Comparison of ENCODE assay signal across 30 mouse cellular contexts in genomic region chr2:51049101-51049833, GRCm38 (mm10).
DNase-seq lines count a peak whose midpoint lies in the region; ATAC-seq and TF ChIP-seq lines count a peak whose summit lies in the region.
"Had no signal": no experiment of that assay in that cellular context is flagged by ENCODE, and none has a peak within 500 bp of the region (broad histone marks: within the 10 kb centered on the region; RNA-seq: fewer than 3 reads in every experiment).

No protein-coding gene starts in this region.

- H3K4me1 ChIP-seq in forebrain, embryonic 12.5 days, result peaks cover 17% of the 10 kb centered on the region; the same call in 1 of the 2 replicates
- H3K4me1 ChIP-seq in forebrain, embryonic 13.5 days, result peaks cover 20% of the 10 kb centered on the region
- H3K4me1 ChIP-seq in ES-Bruce4 (ENCODE audit: control insufficient read depth, insufficient read depth, low read length), result peaks cover 7% of the 10 kb centered on the region
- H3K4me1 ChIP-seq in small intestine, adult 2 months (ENCODE audit: control insufficient read depth, insufficient read depth, insufficient read length, low read length), result peaks cover 8% of the 10 kb centered on the region; the same call in 1 of the 2 replicates
- peaks cover 10% of the 10 kb centered on the region for H3K4me1 ChIP-seq in embryonic facial prominence, embryonic 10.5 days
- H3K4me1 ChIP-seq: heart, embryonic 10.5 days; heart, embryonic 15.5 days; limb, embryonic 10.5 days; limb, embryonic 15.5 days; liver, embryonic 13.5 days had no signal

- ATAC-seq in forebrain, embryonic 12.5 days (ENCODE audit: low FRiP score), result peak; percentile 23; the same call in 1 of the 2 replicates
- ATAC-seq in forebrain, embryonic 13.5 days, result no peak
- ATAC-seq: activated CD4-positive, CD25-positive, alpha-beta regulatory T cell, adult 4 months; forebrain, embryonic 16.5 days; hindbrain, postnatal 0 days; lung, postnatal 0 days had no signal

- H3K9me3 ChIP-seq in forebrain, embryonic 12.5 days, result no peaks in the 10 kb centered on the region
- no peaks in the 10 kb centered on the region for H3K9me3 ChIP-seq in forebrain, embryonic 13.5 days (replicated peaks)
- no peaks in the 10 kb centered on the region for H3K9me3 ChIP-seq in ES-Bruce4 (replicated peaks; ENCODE audit: control insufficient read depth, insufficient read depth, low read length, poor library complexity, severe bottlenecking)
- no peaks in the 10 kb centered on the region for H3K9me3 ChIP-seq in embryonic facial prominence, embryonic 10.5 days
- H3K9me3 ChIP-seq: heart, embryonic 10.5 days; heart, embryonic 15.5 days; hindbrain, embryonic 12.5 days; limb, embryonic 10.5 days; limb, embryonic 15.5 days; liver, embryonic 13.5 days had no signal

- no peak for TF ChIP-seq CTCF in ES-Bruce4 (IDR thresholded peaks at IDR 0.05; ENCODE audit: low read depth, low read length)
- TF ChIP-seq CTCF in small intestine, adult 2 months (IDR thresholded peaks at IDR 0.05; ENCODE audit: extremely low read depth, insufficient read length, insufficient replicate concordance, low read depth, low read length), result no peak

- H3K9ac ChIP-seq in forebrain, embryonic 12.5 days, result no peak overlapping the region
- no peak overlapping the region for H3K9ac ChIP-seq in forebrain, embryonic 13.5 days
- H3K9ac ChIP-seq in ES-Bruce4 (ENCODE audit: low read depth, poor library complexity, severe bottlenecking), result no peak overlapping the region
- H3K9ac ChIP-seq: heart, embryonic 15.5 days; hindbrain, embryonic 12.5 days; limb, embryonic 15.5 days; liver, embryonic 13.5 days had no signal

- 61% methylated on average over 8 of the region's 8 CpGs for WGBS in forebrain, embryonic 12.5 days
- 56% methylated on average over 8 of the region's 8 CpGs for WGBS in forebrain, embryonic 13.5 days
- WGBS in small intestine, adult 2 months, result 42% methylated on average over 8 of the region's 8 CpGs
- WGBS in embryonic facial prominence, embryonic 10.5 days, result 69% methylated on average over 8 of the region's 8 CpGs

- no peaks in the 10 kb centered on the region for H3K27me3 ChIP-seq in forebrain, embryonic 12.5 days
- H3K27me3 ChIP-seq in forebrain, embryonic 13.5 days, result no peaks in the 10 kb centered on the region
- no peaks in the 10 kb centered on the region for H3K27me3 ChIP-seq in ES-Bruce4 (ENCODE audit: control insufficient read depth, insufficient read depth, low read length, poor library complexity, severe bottlenecking)
- no peaks in the 10 kb centered on the region for H3K27me3 ChIP-seq in small intestine, adult 2 months (ENCODE audit: control insufficient read depth, insufficient read depth, low read length)
- no peaks in the 10 kb centered on the region for H3K27me3 ChIP-seq in embryonic facial prominence, embryonic 10.5 days (replicated peaks; ENCODE audit: low read depth, poor library complexity, severe bottlenecking)
- H3K27me3 ChIP-seq: CH12.LX; heart, embryonic 15.5 days; hindbrain, embryonic 12.5 days; limb, embryonic 15.5 days; liver, embryonic 13.5 days had no signal

- no peak overlapping the region for H3K27ac ChIP-seq in forebrain, embryonic 12.5 days
- H3K27ac ChIP-seq in forebrain, embryonic 13.5 days, result no peak overlapping the region
- H3K27ac ChIP-seq in ES-Bruce4 (ENCODE audit: insufficient read depth, low read length), result peak overlapping the region; percentile 99
- peak overlapping the region; percentile 47 for H3K27ac ChIP-seq in small intestine, adult 2 months (ENCODE audit: insufficient read depth, low read depth, low read length)
- H3K27ac ChIP-seq in embryonic facial prominence, embryonic 10.5 days (replicated peaks), result no peak overlapping the region
- H3K27ac ChIP-seq: heart, embryonic 10.5 days; heart, embryonic 15.5 days; hindbrain, embryonic 12.5 days; hindbrain, postnatal 0 days; limb, embryonic 10.5 days; limb, embryonic 15.5 days; liver, embryonic 13.5 days; macrophage had no signal

- no peak for TF ChIP-seq EP300 in ES-Bruce4 (IDR thresholded peaks at IDR 0.05; ENCODE audit: insufficient read depth, low read depth, low read length)

- no peak for TF ChIP-seq POLR2A in ES-Bruce4 (IDR thresholded peaks at IDR 0.05; ENCODE audit: insufficient read depth, low read length)
- no peak for TF ChIP-seq POLR2A in small intestine, adult 2 months (IDR thresholded peaks at IDR 0.05; ENCODE audit: low read depth, low read length)

- H3K36me3 ChIP-seq in forebrain, embryonic 12.5 days (replicated peaks), result no peaks in the 10 kb centered on the region
- no peaks in the 10 kb centered on the region for H3K36me3 ChIP-seq in forebrain, embryonic 13.5 days (ENCODE audit: poor library complexity, severe bottlenecking)
- no peaks in the 10 kb centered on the region for H3K36me3 ChIP-seq in ES-Bruce4 (ENCODE audit: control insufficient read depth, insufficient read depth, low read length, poor library complexity, severe bottlenecking)
- no peaks in the 10 kb centered on the region for H3K36me3 ChIP-seq in small intestine, adult 2 months (ENCODE audit: control insufficient read depth, insufficient read depth, low read length)
- no peaks in the 10 kb centered on the region for H3K36me3 ChIP-seq in embryonic facial prominence, embryonic 10.5 days (replicated peaks)
- H3K36me3 ChIP-seq: heart, embryonic 10.5 days; heart, embryonic 15.5 days; hindbrain, embryonic 12.5 days; limb, embryonic 10.5 days; limb, embryonic 15.5 days; liver, embryonic 13.5 days had no signal

- no peak overlapping the region for H3K4me3 ChIP-seq in forebrain, embryonic 12.5 days (replicated peaks)
- H3K4me3 ChIP-seq in forebrain, embryonic 13.5 days, result no peak overlapping the region
- no peak overlapping the region for H3K4me3 ChIP-seq in ES-Bruce4 (ENCODE audit: low read depth, low read length)
- no peak overlapping the region for H3K4me3 ChIP-seq in small intestine, adult 2 months (ENCODE audit: low read depth, low read length)
- H3K4me3 ChIP-seq in embryonic facial prominence, embryonic 10.5 days, result no peak overlapping the region
- H3K4me3 ChIP-seq: erythroblast, embryonic 14.5 days; heart, embryonic 10.5 days; heart, embryonic 15.5 days; hindbrain, embryonic 12.5 days; limb, embryonic 10.5 days; limb, embryonic 15.5 days; liver, embryonic 13.5 days had no signal

- H3K4me2 ChIP-seq in forebrain, embryonic 12.5 days, result no peak overlapping the region
- H3K4me2 ChIP-seq in forebrain, embryonic 13.5 days, result no peak overlapping the region
- H3K4me2 ChIP-seq: heart, embryonic 15.5 days; hindbrain, embryonic 12.5 days; limb, embryonic 15.5 days; liver, embryonic 13.5 days had no signal

- DNase-seq in brain, adult 2 months (ENCODE audit: low read depth, low spot score), result peak; percentile 9
- DNase-seq in embryonic facial prominence, embryonic 10.5 days (ENCODE audit: low spot score), result no peak
- DNase-seq in urinary bladder, adult 18-20 months (ENCODE audit: low spot score in 2 of 2), result no peak
- DNase-seq: adrenal gland, adult 8-10 months; cerebellum, adult 18-20 months; cerebellum, postnatal 10 days; gastrocnemius, postnatal 10 days; heart, postnatal 36 days; kidney, adult 11 months; kidney, postnatal 14 days; layer of hippocampus, adult 9-11 months; liver, embryonic 13.5 days; lung, adult 18-20 months; midbrain, embryonic 14.5 days had no signal

Comparison
In these comparisons a context has a peak if more than half of its experiments do, and no peak if none do; other contexts are left out.
1. H3K27ac ChIP-seq: peak in ES-Bruce4 (single experiment) and small intestine, adult 2 months (single experiment); none in forebrain, embryonic 12.5 days (single experiment), forebrain, embryonic 13.5 days (single experiment) and embryonic facial prominence, embryonic 10.5 days (single experiment).